Mouse (Mus musculus) forebrain, embryonic 13.5 days (tissue): ENCODE results near the gene Batf. TPM values are rescaled to one million over a fixed set of nuclear protein-coding genes. Genes with fewer than 3 reads are reported as not detected.

Experiments
- microRNA-seq: library from miRNA; unstranded; fragments of <30 nt; microRNA quantifications from one replicate; pipeline ENCODE4, GENCODE M21; 2016
- polyA plus RNA-seq: library from polyadenylated mRNA; unstranded; fragments of >200 nt; fragmentation: Nextera tagmentation; extraction: Ambion mirVana; gene quantifications from 2 replicates; pipeline ENCODE4 v1.2.1, GENCODE M21; 2015

Batf gene
- polyA plus RNA-seq, 1 experiment from 2014 or later, result 0.53 TPM

Small RNA genes lying within 50 kb of the gene (microRNA-seq; reads per million reads assigned to microRNA genes)
- gene Gm47285, result not detected

Other genes starting within 250 kb of the Batf start
- 1.1 and 1.2 TPM in 2 replicates for gene Fos, start 212.8 kb upstream of the Batf start, polyA plus RNA-seq
- 0.21 TPM in 1 of 2 replicates, not detected in the other for gene Jdp2, start 87.6 kb upstream of the Batf start, polyA plus RNA-seq
- gene Flvcr2, start 59.9 kb downstream of the Batf start, polyA plus RNA-seq, result 2.2 and 2.6 TPM in 2 replicates
- 98.5 and 101 TPM in 2 replicates for gene Erg28, start 137.9 kb downstream of the Batf start, polyA plus RNA-seq
- 12.0 and 15.2 TPM in 2 replicates for gene Ttll5, start 138.0 kb downstream of the Batf start, polyA plus RNA-seq